Mouse (Mus musculus): ENCODE measurements around the gene Togaram2. TPM values are rescaled to one million over a fixed set of nuclear protein-coding genes. Genes with fewer than 3 reads are reported as not detected.
"Not testable (repeated sequence)": the region's sequence is repeated elsewhere in the genome, so short reads cannot be mapped to it uniquely, and the experiment has no call there.

Togaram2 gene
- 0.14 TPM in 1 of 2 replicates, not detected in the other for polyA plus RNA-seq (2016; fragmentation: Nextera tagmentation; extraction: Ambion mirVana)

GRCm38 (mm10) chr17:71673092-71673491 is at the start of gene Togaram2:
Gene Togaram2 (plus strand): TSS chr17:71673261.
- Histone ChIP-seq H3K9ac (replicated peaks) (no peak within 1 kb of the TSS), H3K9me3 (0 out of 2 replicates have a peak, but pooled peaks cover 2% of the 10 kb centered on the region), H3K36me3 (no peaks in the 10 kb centered on the region), H3K27ac (replicated peaks) (no peak within 1 kb of the TSS), H3K4me3 (no peak within 1 kb of the TSS), H3K4me1 (no peaks in the 10 kb centered on the region), H3K4me2 (replicated peaks) (no peak within 1 kb of the TSS), H3K27me3 (no peaks in the 10 kb centered on the region)
- no peak for ATAC-seq (ENCODE audit: low FRiP score, low read depth)
- 56% methylated on average over 9 of the region's 9 CpGs for whole genome bisulfite sequencing

- no peak overlapping the region for H3K4me3 ChIP-seq
- no peak overlapping the region for H3K4me2 ChIP-seq (replicated peaks)
- ATAC-seq (ENCODE audit: low FRiP score, low read depth): no peak
- H3K4me1 ChIP-seq: no peaks in the 10 kb centered on the region
- 87% methylated on average over 10 of the region's 10 CpGs for WGBS
- H3K9me3 ChIP-seq: no peaks in the 10 kb centered on the region
- no peak overlapping the region for H3K9ac ChIP-seq (replicated peaks)
- H3K27me3 ChIP-seq: no peaks in the 10 kb centered on the region
- H3K36me3 ChIP-seq: peaks cover 79% of the 10 kb centered on the region
- H3K27ac ChIP-seq (replicated peaks): no peak overlapping the region
Observed at GRCm38 (mm10) chr17:71631806-71632205, 41.3 kb upstream of the Togaram2 start.

GRCm38 (mm10) chr17:71633350-71633749 is 39.7 kb upstream of the Togaram2 start:
- Histone ChIP-seq H3K4me1 (no peaks in the 10 kb centered on the region), H3K9me3 (no peaks in the 10 kb centered on the region), H3K27me3 (no peaks in the 10 kb centered on the region), H3K4me3 (no peak overlapping the region), H3K27ac (replicated peaks) (no peak overlapping the region), H3K4me2 (replicated peaks) (no peak overlapping the region), H3K9ac (replicated peaks) (no peak overlapping the region), H3K36me3 (peaks cover 79% of the 10 kb centered on the region)
- WGBS: 87% methylated on average over 8 of the region's 8 CpGs
- no peak for ATAC-seq (ENCODE audit: low FRiP score, low read depth)

DNA sequence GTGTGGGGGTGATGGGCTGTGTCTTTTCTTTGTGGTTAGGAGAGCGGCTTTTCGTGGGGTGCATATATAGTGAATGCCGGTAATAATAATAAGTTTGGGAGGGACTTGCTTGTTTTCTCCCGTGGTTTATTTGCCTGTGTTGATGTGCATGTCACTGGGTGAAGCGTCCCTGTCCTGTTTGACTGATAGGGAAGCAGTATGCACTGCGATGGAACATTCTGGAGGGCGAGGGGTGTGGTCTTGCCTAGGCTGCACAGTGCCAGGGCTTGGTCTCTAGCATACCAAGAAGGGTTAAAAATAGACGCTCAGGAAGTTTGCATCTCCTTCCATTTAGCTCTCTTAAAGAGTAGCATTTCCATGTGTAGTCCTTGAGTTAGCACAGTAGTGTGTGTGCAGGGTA is 36.3 kb upstream of the Togaram2 start:
- H3K4me2 ChIP-seq (replicated peaks): no peak overlapping the region
- no peaks in the 10 kb centered on the region for H3K27me3 ChIP-seq
- H3K4me3 ChIP-seq: no peak overlapping the region
- no peak for ATAC-seq (ENCODE audit: low FRiP score, low read depth)
- H3K9ac ChIP-seq (replicated peaks): no peak overlapping the region
- no peaks in the 10 kb centered on the region for H3K9me3 ChIP-seq
- no peak overlapping the region for H3K27ac ChIP-seq (replicated peaks)
- peaks cover 89% of the 10 kb centered on the region for H3K36me3 ChIP-seq
- WGBS: 96% methylated on average over 8 of the region's 8 CpGs
- no peaks in the 10 kb centered on the region for H3K4me1 ChIP-seq

DNA sequence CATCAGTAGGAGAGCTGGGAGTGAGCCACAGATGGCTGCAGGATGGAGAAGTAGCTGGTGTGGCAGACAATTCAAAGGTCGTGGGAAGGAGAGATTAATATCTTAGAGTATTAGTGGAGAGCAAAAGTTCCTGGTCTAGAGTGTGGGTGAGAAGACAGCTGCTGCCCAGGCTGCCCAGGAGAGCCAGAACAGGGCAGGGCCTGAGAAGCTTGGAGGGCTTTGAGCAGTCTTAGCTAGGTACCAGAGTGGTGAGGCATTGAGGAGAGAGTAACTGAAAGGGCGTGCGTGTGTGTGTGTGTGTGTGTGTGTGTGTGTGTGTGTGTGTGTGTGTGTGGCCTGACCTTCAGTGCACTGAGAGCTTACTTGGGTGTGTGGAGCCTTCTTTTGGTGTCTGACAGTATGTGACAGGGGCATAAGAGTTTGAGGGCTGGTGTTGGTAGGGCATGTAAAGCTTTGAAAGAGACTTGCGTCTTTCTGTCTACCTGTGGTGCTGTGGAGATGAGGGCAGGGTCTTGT is 35.3 kb upstream of the Togaram2 start:
- no peaks in the 10 kb centered on the region for H3K4me1 ChIP-seq
- H3K36me3 ChIP-seq: peaks cover 93% of the 10 kb centered on the region
- H3K9ac ChIP-seq (replicated peaks): no peak overlapping the region
- no peak overlapping the region for H3K4me2 ChIP-seq (replicated peaks)
- 87% methylated on average over 4 of the region's 4 CpGs for WGBS
- H3K9me3 ChIP-seq: no peaks in the 10 kb centered on the region
- H3K27me3 ChIP-seq: no peaks in the 10 kb centered on the region
- H3K27ac ChIP-seq (replicated peaks): no peak overlapping the region
- no peak for ATAC-seq (ENCODE audit: low FRiP score, low read depth)
- no peak overlapping the region for H3K4me3 ChIP-seq

DNA sequence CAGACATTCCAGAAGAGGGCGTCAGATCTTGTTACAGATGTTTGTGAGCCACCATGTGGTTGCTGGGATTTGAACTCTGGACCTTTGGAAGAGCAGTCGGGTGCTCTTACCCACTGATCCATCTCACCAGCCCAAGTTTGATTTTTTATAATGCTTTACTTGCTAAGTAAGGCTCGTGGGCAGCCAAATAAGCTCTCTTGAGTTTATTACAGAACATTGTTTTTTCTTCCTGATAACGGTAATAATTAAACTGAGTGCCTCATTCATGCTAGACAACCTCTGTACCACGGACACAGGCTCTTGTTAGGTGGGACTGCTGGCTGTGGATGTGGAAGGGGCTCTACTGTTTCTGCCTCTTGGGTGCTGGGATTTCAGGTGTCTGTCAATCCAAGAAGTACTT is 34.0 kb upstream of the Togaram2 start:
- WGBS: 86% methylated on average over 5 of the region's 5 CpGs
- not testable (repeated sequence) for ATAC-seq (ENCODE audit: low FRiP score, low read depth); H3K4me2 ChIP-seq (replicated peaks); H3K27ac ChIP-seq (replicated peaks); H3K9me3 ChIP-seq; H3K9ac ChIP-seq (replicated peaks); H3K4me1 ChIP-seq; H3K27me3 ChIP-seq; H3K4me3 ChIP-seq
- peaks cover 87% of the 10 kb centered on the region for H3K36me3 ChIP-seq

DNA sequence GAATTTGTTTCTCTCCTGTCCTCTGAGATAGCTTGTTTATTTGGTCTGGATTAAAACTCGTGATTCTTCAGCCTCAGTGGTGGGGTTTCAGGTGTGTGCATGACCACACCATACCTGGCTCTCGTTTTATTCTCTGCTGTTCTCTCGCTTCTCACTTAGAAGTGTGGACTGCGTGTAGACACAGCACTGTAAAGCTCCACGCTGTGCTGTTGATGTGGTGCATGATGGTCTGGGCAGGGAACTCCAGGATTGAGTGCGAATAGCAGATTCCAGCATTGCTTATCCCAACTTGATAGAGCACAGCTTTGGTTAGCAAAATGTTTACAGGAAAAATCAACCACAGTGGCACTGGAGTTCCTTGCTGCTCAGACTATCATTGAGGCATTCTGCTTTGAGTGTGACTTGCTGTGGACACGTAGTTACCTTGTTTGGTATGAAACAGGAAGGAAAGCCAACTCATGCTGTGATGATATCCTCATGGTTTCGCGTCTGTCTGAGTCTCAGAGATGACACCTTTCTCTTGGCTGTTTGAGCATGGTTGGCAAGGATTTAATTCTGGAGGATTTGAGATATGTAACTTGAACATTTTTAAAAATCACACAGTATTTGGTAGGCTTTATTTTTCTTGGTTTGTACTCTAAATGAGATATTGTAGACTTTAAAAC is 32.5 kb upstream of the Togaram2 start:
- Histone ChIP-seq H3K9me3 (no peaks in the 10 kb centered on the region), H3K9ac (replicated peaks) (no peak overlapping the region), H3K27ac (replicated peaks) (no peak overlapping the region), H3K4me3 (no peak overlapping the region), H3K27me3 (no peaks in the 10 kb centered on the region), H3K4me2 (replicated peaks) (no peak overlapping the region), H3K36me3 (peaks cover 85% of the 10 kb centered on the region), H3K4me1 (no peaks in the 10 kb centered on the region)
- no peak for ATAC-seq (ENCODE audit: low FRiP score, low read depth)
- 94% methylated on average over 9 of the region's 9 CpGs for WGBS

DNA sequence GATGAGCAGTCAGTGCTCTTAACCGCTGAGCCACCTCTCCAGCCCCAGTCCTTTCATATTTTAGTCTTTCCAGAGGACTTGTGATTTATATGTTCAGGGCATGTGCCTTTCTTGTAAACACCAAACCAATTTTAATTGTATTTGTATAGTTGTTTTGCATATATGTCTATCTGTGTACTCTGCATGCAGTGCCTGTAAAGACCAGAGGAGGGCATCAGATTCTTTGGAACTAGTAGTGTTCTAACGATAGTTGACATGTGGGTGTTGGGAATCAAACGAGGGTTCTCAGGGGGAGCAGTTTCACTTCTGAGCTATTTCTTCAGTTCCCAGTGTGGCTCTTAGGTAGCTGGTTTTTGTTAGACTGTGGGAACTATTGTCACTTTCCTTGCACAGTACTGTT is 30.9 kb upstream of the Togaram2 start:
- Histone ChIP-seq H3K27ac (replicated peaks) (no peak overlapping the region), H3K4me1 (no peaks in the 10 kb centered on the region), H3K4me3 (no peak overlapping the region), H3K4me2 (replicated peaks) (no peak overlapping the region), H3K9ac (replicated peaks) (no peak overlapping the region), H3K27me3 (no peaks in the 10 kb centered on the region), H3K9me3 (no peaks in the 10 kb centered on the region), H3K36me3 (peaks cover 74% of the 10 kb centered on the region)
- WGBS: 88% methylated on average over 3 of the region's 3 CpGs
- ATAC-seq (ENCODE audit: low FRiP score, low read depth): no peak

GRCm38 (mm10) chr17:71650011-71650410 is 23.1 kb upstream of the Togaram2 start:
- WGBS: 96% methylated on average over 9 of the region's 9 CpGs
- H3K9ac ChIP-seq (replicated peaks): no peak overlapping the region
- peaks cover 45% of the 10 kb centered on the region for H3K36me3 ChIP-seq
- no peaks in the 10 kb centered on the region for H3K4me1 ChIP-seq
- H3K27ac ChIP-seq (replicated peaks): no peak overlapping the region
- no peak overlapping the region for H3K4me2 ChIP-seq (replicated peaks)
- H3K27me3 ChIP-seq: no peaks in the 10 kb centered on the region
- H3K4me3 ChIP-seq: no peak overlapping the region
- ATAC-seq (ENCODE audit: low FRiP score, low read depth): no peak
- H3K9me3 ChIP-seq: no peaks in the 10 kb centered on the region

GRCm38 (mm10) chr17:71652495-71652894 is 20.6 kb upstream of the Togaram2 start:
- WGBS: 93% methylated on average over 2 of the region's 2 CpGs
- peaks cover 50% of the 10 kb centered on the region for H3K36me3 ChIP-seq
- no peaks in the 10 kb centered on the region for H3K27me3 ChIP-seq

DNA sequence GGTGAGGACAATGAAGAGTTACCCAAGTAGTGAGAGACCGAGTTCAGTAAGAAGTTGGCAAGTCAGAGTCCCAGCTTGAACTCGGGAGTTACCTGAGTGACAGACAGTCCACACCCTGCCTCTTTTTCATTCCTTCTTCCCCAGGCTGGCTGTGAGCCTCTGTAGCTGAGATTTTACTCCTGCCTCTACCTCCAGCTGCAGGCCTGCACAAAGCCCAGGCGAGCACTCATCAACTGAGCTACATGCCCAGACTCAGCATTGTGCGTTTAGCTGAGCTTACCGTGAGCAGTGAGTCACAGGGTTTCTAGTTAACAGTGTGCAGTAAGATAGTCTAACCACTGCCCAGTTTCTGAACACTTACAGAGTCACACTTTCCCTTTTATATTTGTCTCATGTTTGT is 20.1 kb upstream of the Togaram2 start:
- Histone ChIP-seq H3K4me3 (no peak overlapping the region), H3K9me3 (no peaks in the 10 kb centered on the region), H3K27ac (replicated peaks) (no peak overlapping the region), H3K4me2 (replicated peaks) (no peak overlapping the region), H3K27me3 (no peaks in the 10 kb centered on the region), H3K4me1 (no peaks in the 10 kb centered on the region), H3K36me3 (peaks cover 53% of the 10 kb centered on the region), H3K9ac (replicated peaks) (no peak overlapping the region)
- 90% methylated on average over 5 of the region's 5 CpGs for WGBS
- ATAC-seq (ENCODE audit: low FRiP score, low read depth): no peak

More at GRCm38 (mm10) chr17:71652495-71652894, 20.6 kb upstream of the Togaram2 start:
- H3K4me2 ChIP-seq (replicated peaks): no peak overlapping the region
- H3K9ac ChIP-seq (replicated peaks): no peak overlapping the region
- no peaks in the 10 kb centered on the region for H3K4me1 ChIP-seq
- no peak for ATAC-seq (ENCODE audit: low FRiP score, low read depth)
- no peak overlapping the region for H3K4me3 ChIP-seq
- H3K9me3 ChIP-seq: no peaks in the 10 kb centered on the region
- H3K27ac ChIP-seq (replicated peaks): no peak overlapping the region

DNA sequence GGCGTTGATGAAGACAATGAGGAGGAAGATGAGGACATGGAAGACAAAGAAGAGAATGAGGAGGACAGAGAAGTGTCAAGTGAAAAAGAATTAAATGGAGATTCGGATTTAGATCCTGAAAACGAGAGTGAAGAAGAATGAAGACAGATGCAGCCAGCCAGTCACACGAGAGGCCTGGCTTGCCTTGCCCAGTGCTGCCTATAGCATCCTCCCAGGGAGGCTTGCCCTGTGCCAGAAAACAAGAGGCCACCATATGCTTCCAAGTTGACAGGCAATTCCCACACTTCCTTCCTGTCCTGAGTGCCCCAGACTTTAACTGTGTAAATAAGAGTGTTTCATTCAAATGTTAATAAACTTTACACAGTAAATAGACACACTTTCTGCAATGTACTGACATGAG is 15.5 kb upstream of the Togaram2 start:
- no peaks in the 10 kb centered on the region for H3K9me3 ChIP-seq
- no peak overlapping the region for H3K4me2 ChIP-seq (replicated peaks)
- H3K27me3 ChIP-seq: no peaks in the 10 kb centered on the region
- H3K9ac ChIP-seq (replicated peaks): no peak overlapping the region
- peaks cover 42% of the 10 kb centered on the region for H3K36me3 ChIP-seq
- ATAC-seq (ENCODE audit: low FRiP score, low read depth): no peak
- H3K4me1 ChIP-seq: no peaks in the 10 kb centered on the region
- H3K27ac ChIP-seq (replicated peaks): no peak overlapping the region
- no peak overlapping the region for H3K4me3 ChIP-seq
- WGBS: 89% methylated on average over 4 of the region's 4 CpGs

GRCm38 (mm10) chr17:71658666-71659065 is 14.4 kb upstream of the Togaram2 start:
- no peak overlapping the region for H3K27ac ChIP-seq (replicated peaks)
- H3K9ac ChIP-seq (replicated peaks): no peak overlapping the region
- H3K4me1 ChIP-seq: 0 out of 2 replicates have a peak, but pooled peaks cover 3% of the 10 kb centered on the region
- WGBS: 95% methylated on average over 10 of the region's 10 CpGs
- H3K36me3 ChIP-seq: peaks cover 33% of the 10 kb centered on the region
- no peak for ATAC-seq (ENCODE audit: low FRiP score, low read depth)
- no peak overlapping the region for H3K4me3 ChIP-seq
- H3K27me3 ChIP-seq: no peaks in the 10 kb centered on the region
- H3K4me2 ChIP-seq (replicated peaks): no peak overlapping the region
- H3K9me3 ChIP-seq: no peaks in the 10 kb centered on the region

Data from midbrain, embryonic 12.5 days (tissue).